ENCODE assay signal across 16 mouse cellular contexts in the genomic region with DNA sequence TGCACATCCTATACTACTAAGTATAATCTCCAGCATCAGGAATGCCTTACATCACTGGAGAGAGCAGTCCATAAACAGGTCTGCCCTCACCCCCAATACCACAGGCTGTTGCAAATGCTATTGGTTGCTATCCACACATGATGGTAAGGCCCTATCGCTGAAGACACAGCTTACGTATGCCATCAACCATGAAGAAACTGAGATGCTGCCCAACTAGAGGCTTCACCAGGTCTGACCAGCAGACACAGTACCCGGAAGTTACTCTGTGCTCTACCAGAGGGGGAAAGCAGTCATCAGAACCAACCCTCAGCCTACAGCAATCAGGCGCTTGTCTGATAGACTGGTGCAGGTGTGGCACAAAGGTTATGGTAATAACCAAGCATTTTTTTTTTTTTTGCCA.
"Had no signal": no experiment of that assay in that cellular context is flagged by ENCODE, and none has a peak within 500 bp of the region (broad histone marks: within the 10 kb centered on the region; RNA-seq: fewer than 3 reads in every experiment).

No protein-coding gene starts in this region.

- H3K4me3 ChIP-seq: neural tube, embryonic 13.5 days; neural tube, embryonic 15.5 days; stomach, embryonic 15.5 days had no signal

- H3K36me3 ChIP-seq: neural tube, embryonic 13.5 days; stomach, embryonic 15.5 days had no signal

- H3K4me2 ChIP-seq: neural tube, embryonic 13.5 days; neural tube, embryonic 15.5 days; stomach, embryonic 15.5 days had no signal

- DNase-seq: retina, postnatal 1 day; right cerebral cortex, adult 18-20 months; right cerebral cortex, postnatal 14 days; right cerebral cortex, postnatal 25 days; right cerebral cortex, postnatal 4 days; spleen, adult 18-20 months; thymus, adult 18-20 months; thymus, adult 2 months; thymus, postnatal 14 days; thymus, postnatal 25 days; thymus, postnatal 36 days; thymus, postnatal 4 days had no signal

- H3K4me1 ChIP-seq: neural tube, embryonic 13.5 days; neural tube, embryonic 15.5 days; stomach, embryonic 15.5 days had no signal

- H3K27me3 ChIP-seq: neural tube, embryonic 13.5 days; neural tube, embryonic 15.5 days; stomach, embryonic 15.5 days had no signal

- H3K9ac ChIP-seq: neural tube, embryonic 13.5 days; neural tube, embryonic 15.5 days; stomach, embryonic 15.5 days had no signal

- H3K9me3 ChIP-seq: neural tube, embryonic 15.5 days; stomach, embryonic 15.5 days had no signal

- H3K27ac ChIP-seq: neural tube, embryonic 13.5 days; neural tube, embryonic 15.5 days; stomach, embryonic 15.5 days; stomach, postnatal 0 days had no signal
